Mouse (Mus musculus): Measurements from ENCODE around the gene Atraid. TPM values are rescaled to one million over a fixed set of nuclear protein-coding genes. Genes with fewer than 3 reads are reported as not detected.

Atraid gene
- total RNA-seq, 1 experiment, result 53.7 TPM

DNA sequence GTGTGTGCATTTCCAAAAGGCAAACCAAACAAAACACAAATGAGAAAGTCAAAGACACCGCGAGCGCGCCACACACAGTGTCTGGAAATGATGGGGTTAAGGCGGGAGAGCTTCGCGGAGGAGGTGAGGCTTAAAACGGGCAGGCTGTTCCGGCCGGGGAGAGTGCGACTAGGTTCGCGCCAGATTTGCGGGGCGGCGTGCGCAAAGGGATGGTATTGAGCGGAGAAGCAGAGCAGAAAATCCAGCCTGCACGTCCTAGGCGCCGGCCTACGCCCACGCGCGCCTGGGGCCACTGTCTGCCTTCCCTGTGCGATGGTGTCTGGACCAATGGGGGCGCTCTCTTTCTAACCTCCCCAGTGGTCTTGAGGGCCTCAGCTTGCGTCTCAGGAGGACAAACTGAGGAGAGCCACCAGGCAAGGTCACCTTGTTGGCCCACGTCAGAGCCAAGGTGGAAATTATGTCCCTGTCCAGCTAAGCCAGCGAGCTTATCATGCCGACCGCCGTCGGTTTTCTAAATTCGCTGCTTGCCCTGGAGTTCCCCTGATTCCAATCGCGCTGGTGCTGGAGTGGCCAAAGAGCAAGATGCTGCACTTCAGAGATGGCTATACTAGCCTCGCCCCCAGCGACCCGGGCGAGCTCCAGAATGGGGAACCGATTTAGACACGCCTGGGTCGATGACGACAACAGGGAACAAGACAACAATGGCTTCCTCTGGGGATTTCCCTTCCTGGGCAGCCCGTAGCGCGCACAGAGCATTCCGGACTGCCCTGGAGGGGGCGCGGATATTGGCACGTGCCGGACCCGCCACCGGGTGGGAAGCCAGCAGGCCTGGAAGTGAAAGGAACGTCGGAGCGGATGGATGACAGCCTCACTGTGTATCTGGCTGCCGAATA, 46.9 kb downstream of the Atraid start:
- Histone ChIP-seq H3K4me1 (ENCODE audit: control insufficient read depth in 2 of 2, insufficient read depth in 2 of 2, low read length in 2 of 2, poor library complexity in 1 of 2) (peaks cover 2 to 6% of the 10 kb centered on the region in 2 experiments; a peak in 2 of 4 replicates), H3K9ac (ENCODE audit: insufficient read depth, low read depth, low read length, poor library complexity, severe bottlenecking) (peak overlapping the region; percentile 36), H3K9me3 (ENCODE audit: control insufficient read depth, insufficient read depth, low read depth, low read length) (no peaks in the 10 kb centered on the region), H3K4me3 (ENCODE audit: insufficient read depth in 1 of 2, low read depth in 1 of 2, low read length in 2 of 2, poor library complexity in 1 of 2, severe bottlenecking in 1 of 2) (peak overlapping the region; percentile 71 to 92), H3K27ac (ENCODE audit: insufficient read depth, low read depth, low read length, poor library complexity, severe bottlenecking) (no peak overlapping the region), H3K36me3 (ENCODE audit: control insufficient read depth, insufficient read depth, low read length, poor library complexity, severe bottlenecking) (no peaks in the 10 kb centered on the region)
- in situ Hi-C loops (cut with MboI; ENCODE audit: low sequenced_read_pairs in 2 of 2, unreplicated experiment in 2 of 2), result no loop called here
- TF ChIP-seq HCFC1 (IDR thresholded peaks at IDR 0.05; ENCODE audit: borderline replicate concordance, insufficient read depth, low read length) (no peak), ZC3H11A (IDR thresholded peaks at IDR 0.05; ENCODE audit: borderline replicate concordance, low read depth, low read length) (no peak), MAFK (IDR thresholded peaks at IDR 0.05; ENCODE audit: insufficient read depth, low read depth, low read length) (no peak), ZNF384 (IDR thresholded peaks at IDR 0.05; ENCODE audit: low read depth, low read length) (no peak), CHD2 (IDR thresholded peaks at IDR 0.05; ENCODE audit: low read depth, low read length) (no peak)
- DNase-seq (ENCODE audit: low read depth, low spot score), result no peak

DNA sequence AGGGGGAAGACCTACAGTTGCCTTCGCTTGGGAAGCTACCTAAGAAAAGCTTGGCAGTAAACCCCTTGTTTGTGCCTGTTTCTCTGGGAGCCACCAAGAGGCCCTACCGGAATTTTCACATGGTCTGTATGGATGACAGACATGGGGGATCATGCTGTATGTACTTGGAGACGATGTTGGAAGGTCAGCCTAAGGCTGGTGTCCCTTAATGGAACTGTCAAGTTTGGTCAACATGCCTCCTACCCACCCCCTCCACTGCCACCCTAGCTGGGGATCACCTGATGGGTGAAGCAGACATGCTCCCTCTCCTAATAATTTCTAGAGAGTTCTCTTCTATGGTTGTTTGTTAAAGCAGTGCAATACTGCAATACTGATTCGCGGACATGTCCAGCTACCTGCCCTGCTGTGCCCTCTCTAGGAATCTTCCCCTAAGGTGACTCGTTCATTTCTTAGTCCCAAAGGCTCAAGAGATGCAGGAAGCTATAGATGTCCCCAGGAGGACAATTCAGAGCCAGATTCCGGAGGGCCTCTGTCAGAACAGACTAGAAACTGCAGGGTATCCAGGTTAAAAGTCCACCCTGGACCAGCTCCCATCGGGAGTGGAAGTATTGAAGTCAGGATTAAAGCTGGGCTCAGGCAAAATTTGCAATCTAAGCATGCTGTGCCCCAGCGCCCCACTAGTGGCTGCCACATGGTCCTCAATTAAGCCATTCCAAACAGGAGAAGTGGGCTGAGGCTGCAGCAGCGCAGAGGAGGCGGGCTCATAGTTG, 47.8 kb downstream of the Atraid start:
- in situ Hi-C loops (cut with MboI; ENCODE audit: low sequenced_read_pairs in 2 of 2, unreplicated experiment in 2 of 2), result no loop called here
- H3K4me3 ChIP-seq (ENCODE audit: insufficient read depth in 1 of 2, low read depth in 1 of 2, low read length in 2 of 2, poor library complexity in 1 of 2, severe bottlenecking in 1 of 2), result peak overlapping the region; percentile 71 to 92; a peak in 1 of 4 replicates
- DNase-seq (ENCODE audit: low read depth, low spot score), result no peak

More for the DNA sequence above, 47.8 kb downstream of the Atraid start:
- no peak overlapping the region for H3K9ac ChIP-seq (ENCODE audit: insufficient read depth, low read depth, low read length, poor library complexity, severe bottlenecking)
- TF ChIP-seq MAFK (IDR thresholded peaks at IDR 0.05; ENCODE audit: insufficient read depth, low read depth, low read length) (no peak), HCFC1 (IDR thresholded peaks at IDR 0.05; ENCODE audit: borderline replicate concordance, insufficient read depth, low read length) (no peak), CHD2 (IDR thresholded peaks at IDR 0.05; ENCODE audit: low read depth, low read length) (no peak), ZC3H11A (IDR thresholded peaks at IDR 0.05; ENCODE audit: borderline replicate concordance, low read depth, low read length) (no peak), ZNF384 (IDR thresholded peaks at IDR 0.05; ENCODE audit: low read depth, low read length) (no peak)
- no peaks in the 10 kb centered on the region for H3K36me3 ChIP-seq (ENCODE audit: control insufficient read depth, insufficient read depth, low read length, poor library complexity, severe bottlenecking)
- no peak overlapping the region for H3K27ac ChIP-seq (ENCODE audit: insufficient read depth, low read depth, low read length, poor library complexity, severe bottlenecking)
- H3K9me3 ChIP-seq (ENCODE audit: control insufficient read depth, insufficient read depth, low read depth, low read length), result no peaks in the 10 kb centered on the region
- peaks cover 2 to 6% of the 10 kb centered on the region in 2 experiments; a peak in 2 of 4 replicates for H3K4me1 ChIP-seq (ENCODE audit: control insufficient read depth in 2 of 2, insufficient read depth in 2 of 2, low read length in 2 of 2, poor library complexity in 1 of 2)

Other genes starting within 250 kb of the Atraid start
- 2.3 and 3.8 TPM in 2 replicates for gene Mapre3, start 233.7 kb upstream of the Atraid start, total RNA-seq (2012; rRNA removed)
- gene Tmem214, start 180.3 kb upstream of the Atraid start, total RNA-seq (2012; rRNA removed), result 66.9 and 90.3 TPM in 2 replicates
- gene Agbl5, start 159.6 kb upstream of the Atraid start, total RNA-seq (2012; rRNA removed), result 17.0 and 19.7 TPM in 2 replicates
- 203 and 229 TPM in 2 replicates for gene Ost4, start 140.5 kb upstream of the Atraid start, total RNA-seq (2012; rRNA removed)
- 14.3 and 16.6 TPM in 2 replicates for gene Emilin1, start 134.9 kb upstream of the Atraid start, total RNA-seq (2012; rRNA removed)
- 14.9 and 21.2 TPM in 2 replicates for gene Khk, start 126.9 kb upstream of the Atraid start, total RNA-seq (2012; rRNA removed)
- 14.7 and 21.5 TPM in 2 replicates for gene Cgref1, start 102.7 kb upstream of the Atraid start, total RNA-seq (2012; rRNA removed)
- gene Preb, start 88.0 kb upstream of the Atraid start, total RNA-seq (2012; rRNA removed), result 94.2 and 96.4 TPM in 2 replicates
- 0.05 and 0.27 TPM in 2 replicates for gene Tcf23, start 79.7 kb upstream of the Atraid start, total RNA-seq (2012; rRNA removed)
- gene Slc5a6, start 612 bp downstream of the Atraid start, total RNA-seq (2012; rRNA removed), result 44.1 and 51.3 TPM in 2 replicates
- 154 and 258 TPM in 2 replicates for gene Cad, start 6.5 kb downstream of the Atraid start, total RNA-seq (2012; rRNA removed)
- gene Dnajc5g, start 58.0 kb downstream of the Atraid start, total RNA-seq (2012; rRNA removed), result 0.37 and 0.67 TPM in 2 replicates
- 1.5 and 2.5 TPM in 2 replicates for gene Slc30a3, start 59.9 kb downstream of the Atraid start, total RNA-seq (2012; rRNA removed)
- 1.3 and 2.3 TPM in 2 replicates for gene Trim54, start 68.4 kb downstream of the Atraid start, total RNA-seq (2012; rRNA removed)
- gene Ucn, start 90.5 kb downstream of the Atraid start, total RNA-seq (2012; rRNA removed), result not detected in 2 replicates
- gene Mpv17, start 105.9 kb downstream of the Atraid start, total RNA-seq (2012; rRNA removed), result 43.1 and 45.7 TPM in 2 replicates
- gene Gm29609, start 131.6 kb downstream of the Atraid start, total RNA-seq (2012; rRNA removed), result 3.1 and 6.3 TPM in 2 replicates
- gene Gtf3c2, start 131.8 kb downstream of the Atraid start, total RNA-seq (2012; rRNA removed), result 73.8 and 83.8 TPM in 2 replicates
- 72.0 and 76.5 TPM in 2 replicates for gene Snx17, start 144.9 kb downstream of the Atraid start, total RNA-seq (2012; rRNA removed)
- gene Eif2b4, start 145.1 kb downstream of the Atraid start, total RNA-seq (2012; rRNA removed), result 74.5 and 76.8 TPM in 2 replicates
- gene Zfp513, start 154.0 kb downstream of the Atraid start, total RNA-seq (2012; rRNA removed), result 15.2 and 18.5 TPM in 2 replicates
- 285 and 294 TPM in 2 replicates for gene Ppm1g, start 172.4 kb downstream of the Atraid start, total RNA-seq (2012; rRNA removed)
- gene Nrbp1, start 192.6 kb downstream of the Atraid start, total RNA-seq (2012; rRNA removed), result 42.4 and 53.1 TPM in 2 replicates
- gene Gm9970, start 192.9 kb downstream of the Atraid start, total RNA-seq (2012; rRNA removed), result not detected in 2 replicates
- gene Krtcap3, start 203.4 kb downstream of the Atraid start, total RNA-seq (2012; rRNA removed), result 10.5 and 24.6 TPM in 2 replicates
- 26.9 and 38.1 TPM in 2 replicates for gene Ift172, start 242.8 kb downstream of the Atraid start, total RNA-seq (2012; rRNA removed)
- gene Fndc4, start 247.8 kb downstream of the Atraid start, total RNA-seq (2012; rRNA removed), result 14.2 and 23.2 TPM in 2 replicates
- gene Gckr, start 249.1 kb downstream of the Atraid start, total RNA-seq (2012; rRNA removed), result 0.04 TPM in 1 of 2 replicates, not detected in the other